Mouse (Mus musculus) ES-Bruce4 (cell line): ENCODE measurements at regions not wholly inside any gene's neighbourhood (a gene's known extent, or its start where the extent isn't known, plus 50 kb on each side); places are given as distances from the start of the nearest gene placed in this dataset.
A peak's percentile ranks its signal among the peaks of the same experiment; 100 is the strongest.

Experiments used
- H3K27ac ChIP-seq: 2 replicates; pipeline ENCODE4 v1.5.1; 2012; ENCODE audit warnings: low read length, inconsistent platforms; ENCODE audit not compliant: insufficient read depth
- H3K27me3 ChIP-seq: 2 replicates; pipeline ENCODE4 v1.6.1; 2012; ENCODE audit warnings: mild to moderate bottlenecking, low read length, inconsistent platforms; ENCODE audit not compliant: control insufficient read depth, poor library complexity, insufficient read depth, severe bottlenecking
- H3K36me3 ChIP-seq: 2 replicates; pipeline ENCODE4 v1.6.1; 2012; ENCODE audit warnings: inconsistent platforms, mild to moderate bottlenecking, low read length, moderate library complexity; ENCODE audit not compliant: control insufficient read depth, poor library complexity, insufficient read depth, severe bottlenecking
- H3K4me1 ChIP-seq: one replicate; pipeline ENCODE4 v1.8.1; 2011; ENCODE audit warnings: low read length; ENCODE audit not compliant: control insufficient read depth, insufficient read depth
- H3K4me3 ChIP-seq: 2 replicates; pipeline ENCODE4 v1.5.1; 2011; ENCODE audit warnings: low read depth, mild to moderate bottlenecking, low read length
- H3K9ac ChIP-seq: 2 replicates; pipeline ENCODE4 v1.6.1; 2012; ENCODE audit warnings: low read depth, mild to moderate bottlenecking, inconsistent platforms; ENCODE audit not compliant: poor library complexity, severe bottlenecking
- H3K9me3 ChIP-seq: replicated peaks from 2 replicates; pipeline ENCODE4 v1.6.1; 2012; ENCODE audit warnings: mild to moderate bottlenecking, low read length, inconsistent platforms; ENCODE audit not compliant: control insufficient read depth, poor library complexity, insufficient read depth, severe bottlenecking
- CTCF ChIP-seq: IDR thresholded peaks from one replicate; pipeline ENCODE4 v1.8.1; 2011; ENCODE audit warnings: low read depth, low read length
- EP300 ChIP-seq: IDR thresholded peaks from 2 replicates; pipeline ENCODE4 v1.6.1; 2011; ENCODE audit warnings: low read depth, low read length; ENCODE audit not compliant: insufficient read depth
- POLR2A ChIP-seq: IDR thresholded peaks from one replicate; pipeline ENCODE4 v1.8.1; 2011; ENCODE audit warnings: low read length; ENCODE audit not compliant: insufficient read depth

DNA sequence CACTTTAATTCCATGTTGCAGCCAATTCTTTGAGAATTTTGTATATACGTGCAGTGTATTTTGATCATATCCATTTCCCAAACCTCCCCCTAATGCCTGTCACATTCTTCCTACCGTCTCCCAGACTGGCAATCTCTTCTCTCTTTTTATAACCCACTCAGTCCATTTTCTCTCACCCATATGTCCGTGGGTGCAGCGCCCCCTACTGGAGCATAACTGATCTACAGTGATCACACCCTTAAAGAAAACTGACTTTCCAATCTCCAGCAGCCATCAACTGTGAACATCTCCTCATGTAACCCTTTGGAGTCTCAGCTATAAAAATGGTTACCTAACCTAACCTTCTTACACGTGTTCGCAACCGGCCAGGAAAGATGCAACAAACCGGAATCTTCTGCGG is 123.0 kb upstream of the Slc7a14 start:
- Histone ChIP-seq H3K27me3 (no peaks in the 10 kb centered on the region), H3K9ac (no peak overlapping the region), H3K9me3 (0 out of 2 replicates have a peak, but pooled peaks cover 3% of the 10 kb centered on the region), H3K36me3 (no peaks in the 10 kb centered on the region), H3K27ac (no peak overlapping the region), H3K4me3 (no peak overlapping the region), H3K4me1 (no peaks in the 10 kb centered on the region)
- TF ChIP-seq EP300, result no peak

DNA sequence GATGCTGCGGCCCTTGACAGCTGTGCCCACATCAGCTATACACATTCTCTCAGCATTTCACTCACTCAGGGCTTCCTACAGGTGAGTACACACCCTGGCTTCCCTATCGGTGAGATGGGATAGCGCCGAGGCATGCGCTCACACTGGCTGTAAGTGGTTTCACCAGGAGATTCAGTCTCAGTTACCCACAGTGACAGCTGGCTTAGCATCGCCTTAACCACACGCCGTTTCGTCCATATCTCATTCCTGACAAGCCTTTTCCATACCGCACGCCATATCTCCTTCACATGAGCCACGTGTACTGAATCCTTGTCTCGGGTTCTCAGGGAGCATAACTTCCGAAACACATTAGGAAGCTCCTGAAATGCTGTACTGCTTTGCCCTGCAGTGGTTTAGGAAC is 113.3 kb upstream of the Slc7a14 start:
- Histone ChIP-seq H3K4me3 (no peak overlapping the region), H3K36me3 (no peaks in the 10 kb centered on the region), H3K9ac (no peak overlapping the region), H3K27ac (no peak overlapping the region), H3K27me3 (no peaks in the 10 kb centered on the region), H3K4me1 (no peaks in the 10 kb centered on the region), H3K9me3 (peaks cover 3% of the 10 kb centered on the region; the same call in 1 of the 2 replicates)
- no peak for TF ChIP-seq CTCF
- TF ChIP-seq EP300, result no peak
- TF ChIP-seq POLR2A, result no peak

DNA sequence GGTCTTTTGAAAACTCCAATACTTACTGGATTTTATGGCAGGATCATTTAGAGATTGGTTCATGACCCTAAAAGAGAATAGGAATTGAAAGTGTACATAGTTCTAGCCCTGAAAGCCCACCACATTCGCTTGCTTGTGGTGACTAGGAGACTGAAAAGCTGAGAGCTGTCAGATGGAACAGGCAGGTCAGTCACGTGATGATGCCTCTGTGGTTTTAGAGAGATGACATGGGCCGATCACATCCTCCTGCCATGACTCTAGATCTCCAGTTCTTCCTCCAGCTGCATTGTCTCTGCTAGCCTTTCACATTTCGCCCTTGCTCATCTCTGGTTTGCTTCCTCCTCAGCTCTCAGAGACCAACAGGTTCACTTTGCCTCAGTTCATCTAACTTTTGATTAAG is 98.6 kb upstream of the Slc7a14 start:
- H3K9me3 ChIP-seq, result 0 out of 2 replicates have a peak, but pooled peaks cover 2% of the 10 kb centered on the region
- H3K4me1 ChIP-seq, result no peaks in the 10 kb centered on the region
- TF ChIP-seq EP300 (no peak), CTCF (no peak), POLR2A (no peak)
- H3K4me3 ChIP-seq, result no peak overlapping the region
- H3K36me3 ChIP-seq, result no peaks in the 10 kb centered on the region
- H3K27ac ChIP-seq, result no peak overlapping the region
- H3K9ac ChIP-seq, result no peak overlapping the region
- no peaks in the 10 kb centered on the region for H3K27me3 ChIP-seq

DNA sequence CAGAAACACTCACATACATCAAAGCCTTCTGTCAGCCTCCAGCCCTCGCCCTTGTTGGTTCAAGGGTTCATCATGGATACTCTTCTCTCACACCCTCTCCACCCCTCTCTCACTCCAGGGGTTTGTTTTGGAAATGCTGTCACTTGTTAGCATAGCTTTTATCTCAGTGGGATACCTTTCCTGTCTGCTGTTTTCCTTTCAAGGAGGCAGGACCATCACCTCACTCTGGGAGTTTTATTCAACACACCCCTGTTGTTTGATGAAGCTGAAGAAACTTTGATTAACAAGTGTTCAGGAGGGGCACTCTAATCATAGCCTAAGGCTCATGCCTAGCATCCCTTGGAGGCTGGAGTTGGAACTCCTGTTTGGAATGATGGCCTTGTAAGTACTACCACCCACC is 95.7 kb upstream of the Slc7a14 start:
- no peaks in the 10 kb centered on the region for H3K27me3 ChIP-seq
- H3K27ac ChIP-seq, result no peak overlapping the region
- peaks cover 12% of the 10 kb centered on the region for H3K9me3 ChIP-seq
- H3K4me1 ChIP-seq, result no peaks in the 10 kb centered on the region
- no peak overlapping the region for H3K9ac ChIP-seq
- H3K36me3 ChIP-seq, result no peaks in the 10 kb centered on the region
- no peak overlapping the region for H3K4me3 ChIP-seq
- no peak for TF ChIP-seq EP300
- TF ChIP-seq POLR2A, result no peak
- TF ChIP-seq CTCF, result no peak

DNA sequence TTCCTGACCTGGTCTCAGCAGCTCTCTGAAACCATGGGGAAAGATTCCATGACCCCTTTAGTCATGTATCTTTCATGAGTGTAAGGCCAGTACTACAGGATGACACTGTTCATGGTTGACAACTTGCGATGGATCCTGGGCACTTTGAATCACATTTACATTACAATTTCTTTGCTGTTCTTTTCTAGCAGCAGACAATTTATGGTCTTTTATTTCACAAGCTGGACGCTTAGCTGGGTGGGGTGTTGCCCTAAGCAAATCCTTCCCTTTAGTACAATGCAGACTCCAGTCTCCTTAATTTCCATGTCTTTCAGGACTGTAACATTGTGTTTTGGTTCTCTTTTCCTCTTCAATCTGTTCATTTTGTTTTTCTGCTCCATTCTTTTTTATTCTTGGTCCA is 89.0 kb upstream of the Slc7a14 start:
- Histone ChIP-seq H3K9me3 (peaks cover 26% of the 10 kb centered on the region), H3K36me3 (no peaks in the 10 kb centered on the region), H3K4me1 (no peaks in the 10 kb centered on the region), H3K27me3 (no peaks in the 10 kb centered on the region), H3K27ac (peak overlapping the region; percentile 54), H3K4me3 (no peak overlapping the region), H3K9ac (no peak overlapping the region)
- TF ChIP-seq POLR2A (no peak), CTCF (no peak), EP300 (no peak)

DNA sequence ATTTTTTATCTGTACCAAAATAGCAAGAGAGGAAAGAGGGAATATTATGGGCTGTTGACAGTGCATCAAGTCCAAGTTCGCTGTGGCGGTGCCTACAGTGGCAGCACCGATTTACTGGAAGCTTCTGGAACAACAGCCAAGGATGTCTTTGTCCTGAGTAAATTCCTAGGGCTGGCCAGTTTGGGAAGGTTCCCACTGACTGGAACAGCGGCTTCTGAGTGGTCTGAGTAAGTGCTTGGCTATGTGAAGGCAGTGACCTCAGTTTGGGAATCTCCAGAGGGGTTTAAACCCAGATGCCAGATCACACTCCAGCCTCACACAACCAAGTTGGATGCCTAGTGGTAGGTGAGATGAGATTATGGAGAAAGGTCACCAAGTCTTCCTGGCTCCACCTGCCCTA is 84.4 kb upstream of the Slc7a14 start:
- H3K9ac ChIP-seq, result no peak overlapping the region
- no peaks in the 10 kb centered on the region for H3K36me3 ChIP-seq
- no peak overlapping the region for H3K27ac ChIP-seq
- TF ChIP-seq CTCF (no peak), POLR2A (no peak), EP300 (no peak)
- H3K4me1 ChIP-seq, result no peaks in the 10 kb centered on the region
- no peak overlapping the region for H3K4me3 ChIP-seq
- H3K9me3 ChIP-seq, result peaks cover under 1% of the 10 kb centered on the region; the same call in 1 of the 2 replicates
- H3K27me3 ChIP-seq, result no peaks in the 10 kb centered on the region
